Mouse (Mus musculus) adrenal gland, adult 8-10 months (tissue): ENCODE results near the gene Fchsd2. TPM values are rescaled to one million over a fixed set of nuclear protein-coding genes. Genes with fewer than 3 reads are reported as not detected.

ENCODE experiments used
- DNase-seq: peaks from one replicate; pipeline ENCODE4 v3.0.0; 2022
- total RNA-seq, 4 experiments: library from RNA; stranded (reverse); gene quantifications; 2 replicates each; pipeline ENCODE4 v1.2.4; 2022

Fchsd2 gene
- total RNA-seq, 4 experiments from 2014 or later, result 20.9 to 53.3 (median 33.8) TPM

GRCm38 (mm10) chr7:101072123-101072740, 20.4 kb upstream of the Fchsd2 start:
- no peak for DNase-seq

DNA sequence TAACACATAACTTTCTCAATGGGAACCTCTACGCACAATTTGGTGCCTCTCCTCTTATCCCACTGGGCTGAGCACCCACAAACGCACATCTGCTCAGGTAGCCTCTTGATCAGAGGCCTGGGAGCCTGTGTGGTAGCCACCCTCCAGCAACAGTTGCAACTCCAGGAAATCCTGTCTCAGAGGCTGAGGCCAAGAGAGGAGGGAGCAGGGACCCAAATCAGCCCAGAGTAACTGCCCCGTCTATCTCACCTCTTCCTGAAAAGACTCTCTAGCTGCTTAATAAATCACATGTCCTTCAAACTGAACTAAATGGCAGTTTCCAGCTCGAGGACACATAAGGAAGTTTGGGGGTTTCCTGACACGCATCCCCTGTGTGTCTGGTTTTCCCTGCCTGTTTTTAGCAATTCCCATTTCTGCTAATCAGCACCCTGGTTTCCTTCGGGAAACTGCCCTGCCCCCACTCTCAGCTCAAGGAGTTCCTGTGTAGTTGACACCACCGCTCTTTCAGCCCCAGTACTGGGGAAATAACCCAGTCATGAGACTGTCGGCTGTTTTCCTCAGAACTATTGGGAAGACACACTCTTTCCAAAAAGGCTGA, 18.4 kb upstream of the Fchsd2 start:
- no peak for DNase-seq

GRCm38 (mm10) chr7:101083562-101084166, 9.0 kb upstream of the Fchsd2 start:
- no peak for DNase-seq

- no peak for DNase-seq
Measured at GRCm38 (mm10) chr7:101084816-101085456, 7.7 kb upstream of the Fchsd2 start.

- no peak for DNase-seq
Measured at GRCm38 (mm10) chr7:101085779-101086178, 6.9 kb upstream of the Fchsd2 start.

- no peak for DNase-seq
Measured at GRCm38 (mm10) chr7:101088687-101089086, 4.0 kb upstream of the Fchsd2 start.

DNA sequence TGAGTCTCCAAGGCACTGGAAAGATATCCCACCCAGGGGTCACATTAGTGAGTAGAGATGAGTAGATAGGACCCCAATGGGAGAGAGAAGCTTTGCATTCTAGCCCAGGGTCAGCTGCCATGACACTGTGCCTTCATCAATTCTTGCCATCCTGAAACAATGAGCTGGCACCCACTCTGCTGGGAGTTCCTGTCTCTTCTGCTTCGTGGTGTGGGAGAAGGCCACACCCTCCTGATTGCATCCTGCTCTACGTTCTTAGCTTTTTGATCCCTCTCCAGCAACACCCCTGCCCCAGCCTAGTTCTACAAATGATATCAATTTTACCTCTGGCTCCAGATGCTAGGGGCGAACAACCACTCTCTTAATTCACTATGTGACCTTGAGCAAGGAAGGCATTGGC, 3.4 kb upstream of the Fchsd2 start:
- DNase-seq, result no peak

- no peak for DNase-seq
Measured at GRCm38 (mm10) chr7:101093231-101093630, 568 bp downstream of the Fchsd2 start.

DNA sequence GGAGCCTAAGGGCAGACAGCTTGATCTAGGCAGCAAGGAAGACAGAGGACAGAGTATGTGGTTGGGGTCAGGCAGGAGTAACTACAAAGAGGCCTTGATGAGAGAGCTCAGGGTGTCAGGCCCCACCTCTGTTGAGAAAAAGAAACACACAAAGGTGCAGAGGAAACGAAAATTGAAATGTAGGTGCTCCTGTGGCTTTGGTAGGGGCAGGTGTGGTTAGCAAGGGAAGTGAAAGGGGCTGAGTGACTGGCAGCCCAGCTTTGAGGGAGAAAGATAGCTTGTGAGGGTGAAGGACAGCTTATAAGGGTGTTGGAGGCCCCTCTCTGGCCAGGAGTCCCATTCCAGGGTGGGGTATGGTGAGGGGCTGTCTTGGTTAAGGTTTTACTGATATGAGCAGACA, 2.1 kb downstream of the Fchsd2 start:
- DNase-seq, result no peak

DNA sequence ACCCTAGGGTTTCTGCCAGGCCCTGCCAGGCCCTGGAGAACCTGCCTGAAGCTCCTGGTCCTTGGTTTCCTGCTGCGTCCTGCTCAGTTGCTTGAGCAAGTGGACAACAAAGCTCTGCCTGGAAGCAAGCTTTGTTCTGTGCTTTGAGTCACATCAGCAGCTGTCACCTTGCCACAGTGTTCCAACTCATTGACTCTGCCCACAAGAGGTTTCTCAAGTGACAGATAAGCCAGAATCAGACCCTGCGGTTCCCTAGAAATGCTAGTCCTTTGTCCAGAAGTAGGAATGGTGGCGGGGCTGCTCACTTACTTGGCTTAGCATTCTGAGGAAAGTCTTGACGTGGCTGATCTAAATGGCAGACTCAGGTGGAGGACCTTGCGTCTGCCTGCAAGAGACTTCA, 2.9 kb downstream of the Fchsd2 start:
- DNase-seq, result no peak

GRCm38 (mm10) chr7:101096576-101096975, 3.9 kb downstream of the Fchsd2 start:
- no peak for DNase-seq

- DNase-seq, result no peak
Measured at GRCm38 (mm10) chr7:101097084-101097483, 4.4 kb downstream of the Fchsd2 start.

- DNase-seq, result no peak
Measured at GRCm38 (mm10) chr7:101099981-101100380, 7.3 kb downstream of the Fchsd2 start.

- DNase-seq, result no peak
Measured at GRCm38 (mm10) chr7:101101156-101101691, 8.6 kb downstream of the Fchsd2 start.

- no peak for DNase-seq
Measured at GRCm38 (mm10) chr7:101106666-101107065, 14.0 kb downstream of the Fchsd2 start.

GRCm38 (mm10) chr7:101107073-101107810, 14.6 kb downstream of the Fchsd2 start:
- DNase-seq, result no peak

DNA sequence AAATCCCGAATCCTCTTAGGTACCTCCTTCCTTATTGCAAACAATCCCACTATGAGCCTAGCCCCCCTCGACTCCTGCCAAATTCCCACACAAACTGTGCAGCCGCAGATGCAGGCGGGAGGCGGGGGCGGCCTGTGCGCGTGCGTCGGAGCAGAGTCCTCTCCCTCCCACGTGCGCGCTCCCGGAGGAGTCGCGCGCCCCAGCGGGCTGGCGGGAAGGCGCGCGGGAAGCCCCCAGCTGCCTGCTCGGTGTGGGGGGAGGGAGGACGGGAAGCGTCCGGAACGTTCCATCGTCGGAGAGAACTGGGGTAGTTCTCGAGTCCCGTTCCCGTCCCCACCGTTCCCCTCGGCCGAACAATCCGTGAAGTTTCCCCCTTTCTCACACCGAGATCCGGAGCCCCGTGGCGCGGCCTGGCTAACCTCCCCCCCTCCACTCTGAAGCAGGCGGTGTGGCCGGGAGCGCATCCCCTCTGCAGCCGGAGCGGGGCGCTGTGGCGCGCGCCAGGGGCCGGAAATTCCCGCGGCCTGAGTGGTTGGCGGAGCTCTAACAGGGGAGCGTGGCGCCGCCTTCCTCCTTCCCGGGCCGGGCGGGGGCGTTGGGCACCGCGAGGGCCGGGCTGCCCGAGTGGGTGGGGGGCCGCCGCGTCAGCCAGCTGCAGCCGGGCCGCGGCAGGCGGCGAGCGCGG, 15.4 kb downstream of the Fchsd2 start:
- peak; percentile 96 for DNase-seq

GRCm38 (mm10) chr7:101108653-101109005, 16.0 kb downstream of the Fchsd2 start:
- DNase-seq, result peak; percentile 77

- DNase-seq, result no peak
Measured at GRCm38 (mm10) chr7:101109006-101109855, 16.6 kb downstream of the Fchsd2 start.

GRCm38 (mm10) chr7:101109856-101110350, 17.2 kb downstream of the Fchsd2 start:
- DNase-seq, result no peak

GRCm38 (mm10) chr7:101113410-101113809, 20.7 kb downstream of the Fchsd2 start:
- DNase-seq, result no peak
